Mouse (Mus musculus): ENCODE measurements around the gene Tgif2lx2.
"Not testable (repeated sequence)": the region's sequence is repeated elsewhere in the genome, so short reads cannot be mapped to it uniquely, and the experiment has no call there.

Tgif2lx2 gene

GRCm38 (mm10) chrX:118426927-118427326, at the start of gene Tgif2lx2:
Tgif2lx2 (plus strand) TSS chrX:118427227.
- DNase-seq, result not testable (repeated sequence)

All from kidney, adult 18-20 months (tissue).